Mouse (Mus musculus): ENCODE results near the gene Dcdc2a. TPM values are rescaled to one million over a fixed set of nuclear protein-coding genes. Genes with fewer than 3 reads are reported as not detected.

The Dcdc2a gene
- polyA plus RNA-seq, 1 experiment: not detected

DNA sequence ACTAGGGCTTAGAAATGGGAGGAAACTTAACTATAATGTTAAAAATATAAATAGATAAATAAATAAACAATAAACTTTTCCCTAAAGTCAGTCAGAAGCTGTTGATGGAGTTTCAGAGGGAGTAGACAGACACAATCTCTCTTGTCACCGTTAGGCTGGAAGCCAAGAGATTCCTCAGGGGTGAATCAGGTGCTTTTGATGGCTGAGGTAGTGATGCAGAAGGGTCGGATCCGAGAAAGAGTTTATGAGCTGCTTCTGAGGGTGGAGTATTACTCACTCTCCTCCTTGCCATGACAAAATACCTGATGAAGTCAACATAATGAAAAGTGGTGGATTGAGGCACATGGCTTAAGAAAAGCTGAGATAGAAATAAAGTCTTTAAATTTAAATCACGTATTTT is 15.0 kb downstream of the Dcdc2a start:
- TF ChIP-seq GATA1 (IDR thresholded peaks at IDR 0.05; ENCODE audit: low read length): no peak

GRCm38 (mm10) chr13:25077262-25077661 is 21.5 kb downstream of the Dcdc2a start:
- no peak for TF ChIP-seq GATA1 (IDR thresholded peaks at IDR 0.05; ENCODE audit: low read length)

- no peak for TF ChIP-seq GATA1 (IDR thresholded peaks at IDR 0.05; ENCODE audit: low read length)
These were observed 27.4 kb downstream of the Dcdc2a start for GRCm38 (mm10) chr13:25083144-25083572.

DNA sequence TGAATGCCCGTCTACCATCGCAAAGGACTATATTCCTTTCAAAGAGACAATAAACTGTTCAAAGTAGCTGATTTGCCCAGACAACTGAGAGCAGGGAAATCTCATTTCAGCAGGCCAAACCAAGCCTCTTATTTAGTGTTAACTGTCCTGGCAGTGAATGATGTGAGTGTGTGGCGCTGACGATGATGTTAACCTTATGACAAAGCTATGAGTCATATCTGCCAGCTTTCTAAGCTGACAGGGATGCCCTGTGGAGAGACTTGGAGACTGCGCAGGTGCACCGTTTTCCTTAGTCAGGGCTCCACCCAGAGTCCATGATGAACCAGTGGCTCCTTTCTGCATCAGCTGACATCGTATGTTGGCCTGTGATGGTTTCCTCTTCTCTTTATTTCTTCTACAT is 29.3 kb downstream of the Dcdc2a start:
- no peak for TF ChIP-seq GATA1 (IDR thresholded peaks at IDR 0.05; ENCODE audit: low read length)

DNA sequence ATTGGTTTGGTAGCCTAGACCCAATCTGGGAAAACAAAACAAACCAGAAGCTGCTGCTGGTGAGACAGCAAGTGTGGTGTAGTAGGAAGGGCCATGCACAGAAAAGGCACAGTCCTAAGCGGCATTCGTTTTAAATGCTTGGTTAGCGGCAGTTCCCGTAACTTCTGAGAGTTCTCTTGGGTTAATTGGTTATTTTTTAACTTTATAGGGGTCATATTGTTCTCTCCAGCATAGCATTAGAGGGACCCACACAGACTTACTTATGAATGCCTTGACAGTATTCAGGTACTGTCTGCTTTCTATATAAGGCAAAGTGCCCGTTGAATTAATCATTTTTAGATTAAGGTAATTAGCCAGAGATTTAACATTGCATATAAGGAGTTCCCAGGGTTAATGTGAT is 35.5 kb downstream of the Dcdc2a start:
- no peak for TF ChIP-seq GATA1 (IDR thresholded peaks at IDR 0.05; ENCODE audit: low read length)

GRCm38 (mm10) chr13:25093776-25094175 is 38.0 kb downstream of the Dcdc2a start:
- TF ChIP-seq GATA1 (IDR thresholded peaks at IDR 0.05; ENCODE audit: low read length): no peak

DNA sequence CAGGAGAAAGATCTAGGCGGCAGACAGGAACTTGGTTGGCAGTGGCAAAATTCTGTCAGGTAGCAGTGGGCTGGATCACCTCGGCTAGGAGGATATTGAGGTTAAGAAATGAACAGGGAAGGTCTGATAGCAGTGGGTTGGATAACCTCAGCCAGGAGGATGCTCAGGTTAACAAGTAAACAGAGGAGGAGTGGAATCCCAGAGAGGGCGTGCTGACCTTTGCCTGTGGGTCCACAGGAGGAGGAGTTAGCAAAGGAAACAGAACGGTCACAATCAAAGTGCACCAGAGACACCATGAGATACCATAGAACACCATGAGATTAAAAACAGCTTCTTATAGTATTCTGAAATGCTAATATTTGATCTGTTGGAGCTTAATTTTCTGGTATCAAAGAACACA is 38.6 kb downstream of the Dcdc2a start:
- no peak for TF ChIP-seq GATA1 (IDR thresholded peaks at IDR 0.05; ENCODE audit: low read length)

DNA sequence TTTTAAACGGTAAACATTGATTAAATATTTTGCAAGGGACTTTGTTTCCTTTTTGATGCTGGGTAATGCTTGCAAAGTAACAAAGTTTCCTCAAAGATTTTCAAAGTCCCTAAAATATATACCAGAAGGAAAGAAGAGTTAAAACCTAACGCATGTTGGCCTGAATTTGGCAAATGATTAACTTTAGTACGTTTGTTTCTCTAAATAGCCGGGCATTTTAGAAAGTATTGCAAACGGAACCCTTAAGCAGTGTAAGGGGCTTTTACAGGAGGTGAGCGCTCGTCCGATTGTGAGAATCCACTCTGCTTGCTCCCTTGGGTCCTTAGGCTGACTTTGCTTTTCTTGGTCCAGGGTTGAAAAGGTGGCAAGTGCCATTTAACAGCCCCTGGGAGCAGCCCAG is 41.5 kb downstream of the Dcdc2a start:
- no peak for TF ChIP-seq GATA1 (IDR thresholded peaks at IDR 0.05; ENCODE audit: low read length)

- no peak for TF ChIP-seq GATA1 (IDR thresholded peaks at IDR 0.05; ENCODE audit: low read length)
These were observed 42.8 kb downstream of the Dcdc2a start for GRCm38 (mm10) chr13:25098578-25098977.

- TF ChIP-seq GATA1 (IDR thresholded peaks at IDR 0.05; ENCODE audit: low read length): no peak
These were observed 43.7 kb downstream of the Dcdc2a start for GRCm38 (mm10) chr13:25099508-25099907.

GRCm38 (mm10) chr13:25100581-25100980 is 44.8 kb downstream of the Dcdc2a start:
- no peak for TF ChIP-seq GATA1 (IDR thresholded peaks at IDR 0.05; ENCODE audit: low read length)

- no peak for TF ChIP-seq GATA1 (IDR thresholded peaks at IDR 0.05; ENCODE audit: low read length)
These were observed 49.9 kb downstream of the Dcdc2a start for GRCm38 (mm10) chr13:25105671-25106070.

- TF ChIP-seq GATA1 (IDR thresholded peaks at IDR 0.05; ENCODE audit: low read length): no peak
These were observed 50.9 kb downstream of the Dcdc2a start for GRCm38 (mm10) chr13:25106740-25107139.

- no peak for TF ChIP-seq GATA1 (IDR thresholded peaks at IDR 0.05; ENCODE audit: low read length)
These were observed 52.5 kb downstream of the Dcdc2a start for GRCm38 (mm10) chr13:25108353-25108752.

DNA sequence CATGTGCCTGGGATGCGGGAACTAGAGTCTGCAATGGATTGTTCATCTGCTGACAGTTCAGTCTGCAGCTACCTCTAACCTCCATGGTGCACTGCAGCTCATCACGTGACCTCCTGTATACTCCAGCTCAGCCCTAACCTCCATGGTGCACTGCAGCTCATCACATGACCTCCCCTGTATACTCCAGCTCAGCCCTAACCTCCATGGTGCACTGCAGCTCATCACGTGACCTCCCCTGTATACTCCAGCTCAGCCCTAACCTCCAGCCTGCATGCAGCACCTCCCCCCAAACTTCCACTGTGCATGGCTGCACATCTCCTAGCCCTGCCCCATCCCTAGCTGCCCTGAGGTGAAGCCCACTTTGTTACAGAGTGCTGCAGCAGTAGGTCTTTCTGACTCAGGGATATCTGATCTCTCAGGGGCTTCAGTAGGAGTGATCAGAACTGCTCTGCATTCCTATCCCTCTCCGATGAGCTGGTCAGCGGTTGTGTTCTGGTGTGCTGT is 54.8 kb downstream of the Dcdc2a start:
- no peak for TF ChIP-seq GATA1 (IDR thresholded peaks at IDR 0.05; ENCODE audit: low read length)

GRCm38 (mm10) chr13:25115429-25115881 is 59.7 kb downstream of the Dcdc2a start:
- TF ChIP-seq GATA1 (IDR thresholded peaks at IDR 0.05; ENCODE audit: low read length): no peak

DNA sequence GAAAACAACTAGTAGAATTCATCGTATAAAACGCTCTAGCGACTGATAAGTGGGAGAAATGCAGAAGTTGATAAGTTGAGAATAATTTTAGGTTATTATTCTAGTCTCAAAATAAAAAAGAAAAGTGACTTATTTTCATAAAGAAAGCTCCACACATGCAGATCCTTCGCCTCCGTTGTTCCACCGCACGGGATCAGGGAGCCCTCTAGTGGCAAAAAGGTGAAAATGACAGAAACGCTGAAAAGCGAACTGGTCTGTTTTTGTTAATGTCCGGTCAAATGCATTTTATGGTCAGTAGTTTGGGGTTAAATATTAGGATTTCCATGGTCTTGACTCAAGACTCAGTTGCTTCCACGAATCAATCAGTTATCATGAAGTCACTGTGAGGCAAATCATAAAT is 60.2 kb downstream of the Dcdc2a start:
- no peak for TF ChIP-seq GATA1 (IDR thresholded peaks at IDR 0.05; ENCODE audit: low read length)
